Mouse (Mus musculus) adrenal gland, postnatal 36 days (tissue): Measurements from ENCODE around the gene Parp16. TPM values are rescaled to one million over a fixed set of nuclear protein-coding genes. Genes with fewer than 3 reads are reported as not detected.
"Not testable (repeated sequence)": the region's sequence is repeated elsewhere in the genome, so short reads cannot be mapped to it uniquely, and the experiment has no call there.

Experiments
- DNase-seq, 2 experiments: peaks; one replicate each; pipeline ENCODE4 v3.0.0; 2021; ENCODE audit warnings: mixed read lengths in 1 of 2
- total RNA-seq, 2 experiments: library from RNA; stranded (reverse); gene quantifications; 2 replicates each; pipeline ENCODE4 v1.2.3; 2021

Gene Parp16
- total RNA-seq, 2 experiments from 2014 or later = 11.8 to 21.2 TPM

GRCm38 (mm10) chr9:65288252-65288651 is 93.1 kb downstream of the Parp16 start:
- DNase-seq = not testable (repeated sequence)

Other genes starting within 250 kb of the Parp16 start
- gene Slc24a1, start 243.7 kb upstream of the Parp16 start, total RNA-seq = not detected
- gene Ints14, start 234.4 kb upstream of the Parp16 start, total RNA-seq = 10 to 100 TPM; 24.9 to 30.3 TPM
- 100 to 1,000 TPM; 251 to 350 TPM for gene Hacd3, start 173.7 kb upstream of the Parp16 start, total RNA-seq
- gene Dpp8, start 162.9 kb upstream of the Parp16 start, total RNA-seq = 100 to 1,000 TPM in 1 of 2 experiments, 10 to 100 TPM in 1; 88.0 to 104 TPM
- 10 to 100 TPM; 31.8 to 32.6 TPM for gene Igdcc4, start 93.9 kb upstream of the Parp16 start, total RNA-seq
- gene Igdcc3, start 54.2 kb upstream of the Parp16 start, total RNA-seq = 1 to 10 TPM; 1.2 to 1.9 TPM
- gene Cilp, start 69.8 kb downstream of the Parp16 start, total RNA-seq = 1 to 10 TPM; 4.7 to 6.2 TPM
- 10 to 100 TPM; 65.6 to 75.8 TPM for gene Clpx, start 98.9 kb downstream of the Parp16 start, total RNA-seq
- 10 to 100 TPM; 17.8 to 18.6 TPM for gene Pdcd7, start 150.8 kb downstream of the Parp16 start, total RNA-seq
- 1 to 10 TPM in 1 of 2 experiments, under 1 TPM in 1; 0.60 to 1.0 TPM for gene Ubap1l, start 165.7 kb downstream of the Parp16 start, total RNA-seq
- under 1 TPM; 0.10 to 0.26 TPM for gene Kbtbd13, start 196.3 kb downstream of the Parp16 start, total RNA-seq
- gene Rasl12, start 203.2 kb downstream of the Parp16 start, total RNA-seq = 10 to 100 TPM; 11.9 to 12.7 TPM
- gene Slc51b, start 227.6 kb downstream of the Parp16 start, total RNA-seq = not detected
- gene Mtfmt, start 240.4 kb downstream of the Parp16 start, total RNA-seq = 10 to 100 TPM; 13.4 to 14.2 TPM